Mouse (Mus musculus): ENCODE results near the gene Reg3d. TPM values are rescaled to one million over a fixed set of nuclear protein-coding genes. Genes with fewer than 3 reads are reported as not detected.
"Not testable (repeated sequence)": the region's sequence is repeated elsewhere in the genome, so short reads cannot be mapped to it uniquely, and the experiment has no call there.

Reg3d gene
- not detected in 3 replicates for total RNA-seq (2017)

DNA sequence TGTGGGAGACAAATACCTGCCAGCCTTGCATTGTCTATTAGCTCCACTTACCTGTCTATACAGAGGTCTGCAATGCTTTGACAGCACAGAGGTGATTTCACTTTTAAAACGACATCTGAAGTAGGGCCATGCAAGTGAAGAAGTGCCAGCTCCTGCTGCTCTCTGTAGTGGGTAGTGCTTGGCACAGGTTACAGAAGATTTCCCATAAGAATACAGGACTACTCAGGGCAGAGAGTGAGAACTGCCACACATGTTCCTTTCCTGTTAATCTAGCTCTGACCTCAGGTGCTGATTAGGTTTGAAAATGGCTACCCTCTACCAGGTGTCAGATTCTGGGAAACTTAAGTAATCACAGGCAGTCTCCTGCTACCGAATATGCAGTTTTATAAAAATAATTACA, at the start of gene Reg3d:
Gene Reg3d (minus strand): TSS at position 101 of the 400 bp plus-strand sequence.
- ATAC-seq (replicated peaks; ENCODE audit: insufficient number of reproducible peaks, low FRiP score, low TSS enrichment, poor library complexity, severe bottlenecking) = no peak

- ATAC-seq (replicated peaks; ENCODE audit: insufficient number of reproducible peaks, low FRiP score, low TSS enrichment, poor library complexity, severe bottlenecking) = no peak
Observed at GRCm38 (mm10) chr6:78425497-78425896, 46.8 kb upstream of the Reg3d start.

DNA sequence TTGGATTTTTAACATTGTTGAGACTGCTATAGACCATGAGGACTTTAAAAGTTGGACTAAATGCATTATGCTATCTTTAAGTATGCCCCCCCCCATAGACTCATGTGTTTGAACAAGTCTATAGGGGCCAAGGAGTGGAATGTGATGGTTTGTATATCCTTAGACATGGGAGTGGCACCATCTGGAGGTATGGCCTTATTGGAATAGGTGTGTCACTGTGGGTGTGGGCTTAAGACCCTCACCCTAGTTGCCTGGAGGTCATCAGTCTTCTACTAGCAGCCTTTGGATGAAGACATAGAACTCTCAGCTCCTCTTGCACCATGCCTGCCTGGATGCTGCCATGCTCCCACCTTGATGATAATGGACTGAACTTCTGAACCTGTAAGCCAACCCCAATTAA, 43.7 kb upstream of the Reg3d start, which contains the start of gene Reg1:
Gene Reg1 (plus strand): TSS at position 301 of the 400 bp plus-strand sequence.
- not testable (repeated sequence) for ATAC-seq (replicated peaks; ENCODE audit: insufficient number of reproducible peaks, low FRiP score, low TSS enrichment, poor library complexity, severe bottlenecking)

DNA sequence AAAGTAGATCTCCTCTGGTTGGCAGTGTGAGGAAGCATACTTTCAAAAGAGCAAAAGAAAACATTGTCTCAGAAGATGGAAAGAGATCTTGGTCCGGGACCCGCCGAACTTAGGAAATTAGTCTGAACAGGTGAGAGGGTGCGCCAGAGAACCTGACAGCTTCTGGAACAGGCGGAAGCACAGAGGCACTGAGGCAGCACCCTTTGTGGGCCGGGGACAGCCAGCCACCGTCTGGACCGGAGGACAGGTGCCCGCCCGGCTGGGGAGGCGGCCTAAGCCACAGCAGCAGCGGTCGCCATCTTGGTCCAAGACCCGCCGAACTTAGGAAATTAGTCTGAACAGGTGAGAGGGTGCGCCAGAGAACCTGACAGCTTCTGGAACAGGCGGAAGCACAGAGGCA, 16.7 kb upstream of the Reg3d start, which contains the start of gene Reg2:
Gene Reg2 (plus strand): TSS at position 301 of the 400 bp plus-strand sequence.
- ATAC-seq (replicated peaks; ENCODE audit: insufficient number of reproducible peaks, low FRiP score, low TSS enrichment, poor library complexity, severe bottlenecking) = not testable (repeated sequence)

- no peak for ATAC-seq (replicated peaks; ENCODE audit: insufficient number of reproducible peaks, low FRiP score, low TSS enrichment, poor library complexity, severe bottlenecking)
Observed at GRCm38 (mm10) chr6:78385609-78386008, 6.9 kb upstream of the Reg3d start.

- ATAC-seq (replicated peaks; ENCODE audit: insufficient number of reproducible peaks, low FRiP score, low TSS enrichment, poor library complexity, severe bottlenecking) = no peak
Observed at GRCm38 (mm10) chr6:78380409-78380808, 1.7 kb upstream of the Reg3d start, which contains the start of gene Reg3a. Gene Reg3a (plus strand): TSS chr6:78380709.

DNA sequence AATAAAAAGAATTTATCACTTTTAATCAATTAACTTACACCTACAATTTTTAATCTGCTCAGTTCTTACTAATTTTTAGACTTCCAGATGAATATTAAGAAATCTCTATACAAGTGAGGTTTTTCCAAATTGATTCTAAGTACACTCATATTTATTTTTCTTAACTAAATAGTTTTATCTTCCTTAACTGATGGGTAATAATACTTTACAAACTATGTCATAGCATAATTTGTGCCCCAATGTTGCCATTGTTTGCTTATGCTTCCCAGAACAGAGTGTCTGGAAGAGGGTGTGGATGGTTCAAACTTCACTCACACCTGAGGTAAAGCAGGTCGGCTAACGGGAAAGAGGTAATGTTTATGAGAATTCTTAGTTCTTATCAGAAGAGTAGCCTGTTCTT, 8.3 kb downstream of the Reg3d start, which contains the start of gene Reg3b:
Gene Reg3b (plus strand): TSS at position 301 of the 400 bp plus-strand sequence.
- ATAC-seq (replicated peaks; ENCODE audit: insufficient number of reproducible peaks, low FRiP score, low TSS enrichment, poor library complexity, severe bottlenecking) = no peak

- no peak for ATAC-seq (replicated peaks; ENCODE audit: insufficient number of reproducible peaks, low FRiP score, low TSS enrichment, poor library complexity, severe bottlenecking)
Observed at GRCm38 (mm10) chr6:78361971-78362563, 16.6 kb downstream of the Reg3d start.

DNA sequence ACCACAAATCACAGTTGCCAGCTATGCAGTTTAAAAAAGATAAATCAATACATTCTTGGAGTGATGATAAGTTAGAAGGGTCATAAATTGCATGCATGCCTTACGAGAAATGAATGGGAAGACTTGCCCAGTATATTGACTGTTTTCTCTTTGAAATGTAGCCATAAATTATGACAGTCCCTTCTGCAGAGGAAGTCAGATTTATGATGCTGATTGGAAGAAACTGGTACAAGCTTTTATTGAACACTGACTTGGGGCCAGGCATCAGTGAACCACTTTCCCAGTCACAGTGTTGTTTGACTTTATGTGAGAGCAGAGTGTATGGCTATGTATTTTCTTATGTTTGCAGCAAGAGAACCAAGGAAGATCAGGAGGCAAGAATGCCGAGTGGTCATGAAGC, 37.0 kb downstream of the Reg3d start:
- ATAC-seq (replicated peaks; ENCODE audit: insufficient number of reproducible peaks, low FRiP score, low TSS enrichment, poor library complexity, severe bottlenecking) = no peak

GRCm38 (mm10) chr6:78340296-78340695, 38.4 kb downstream of the Reg3d start:
- ATAC-seq (replicated peaks; ENCODE audit: insufficient number of reproducible peaks, low FRiP score, low TSS enrichment, poor library complexity, severe bottlenecking) = no peak

GRCm38 (mm10) chr6:78331919-78332569, 46.6 kb downstream of the Reg3d start:
- no peak for ATAC-seq (replicated peaks; ENCODE audit: insufficient number of reproducible peaks, low FRiP score, low TSS enrichment, poor library complexity, severe bottlenecking)

DNA sequence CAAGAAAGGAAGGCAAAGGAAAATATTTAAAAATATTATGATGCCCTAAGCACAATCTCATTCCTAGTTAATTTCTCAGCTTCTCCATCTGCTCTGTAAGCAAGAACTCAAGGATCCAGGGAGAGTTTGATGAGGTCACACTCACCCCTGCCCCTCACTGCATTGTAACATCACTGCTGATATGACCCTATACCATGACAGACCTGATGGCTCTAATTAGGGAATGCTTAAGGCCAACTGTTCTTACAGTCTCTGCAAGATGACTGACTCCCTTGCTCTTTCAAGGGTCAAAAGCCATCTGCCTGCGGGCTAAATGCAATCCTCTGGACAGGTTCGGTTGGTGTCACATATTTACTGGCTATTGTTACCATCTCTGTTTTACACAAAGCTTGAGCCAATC, 49.5 kb downstream of the Reg3d start:
- ATAC-seq (replicated peaks; ENCODE audit: insufficient number of reproducible peaks, low FRiP score, low TSS enrichment, poor library complexity, severe bottlenecking) = no peak

GRCm38 (mm10) chr6:78327798-78328197, 50.9 kb downstream of the Reg3d start:
- no peak for ATAC-seq (replicated peaks; ENCODE audit: insufficient number of reproducible peaks, low FRiP score, low TSS enrichment, poor library complexity, severe bottlenecking)

Other genes starting within 250 kb of the Reg3d start
- gene Reg3b, start 8.2 kb downstream of the Reg3d start, total RNA-seq (2017) = not detected in 3 replicates
- gene Reg3a, start 1.8 kb upstream of the Reg3d start, total RNA-seq (2017) = not detected in 3 replicates
- gene Reg2, start 16.8 kb upstream of the Reg3d start, total RNA-seq (2017) = not detected in 3 replicates
- not detected in 3 replicates for gene Reg1, start 43.8 kb upstream of the Reg3d start, total RNA-seq (2017)
- gene Reg3g, start 90.0 kb upstream of the Reg3d start, total RNA-seq (2017) = not detected in 3 replicates

All from monocyte, adult 5-6 weeks (primary cell).